8 mouse cellular contexts compared by ENCODE assay signal in genomic region chr2:25574136-25574535, GRCm38 (mm10). TPM values are rescaled to one million over a fixed set of nuclear protein-coding genes. Genes with fewer than 3 reads are reported as not detected.
A peak's percentile ranks its signal among the peaks of the same experiment; 100 is the strongest.
DNase-seq lines count a peak whose midpoint lies in the region; ATAC-seq and TF ChIP-seq lines count a peak whose summit lies in the region.

No protein-coding gene starts in this region.

- peak overlapping the region; percentile 82; the same call in 1 of the 2 replicates for H3K27ac ChIP-seq in heart, embryonic 11.5 days (ENCODE audit: low read depth, low read length)
- H3K27ac ChIP-seq in testis, adult 2 months (ENCODE audit: control insufficient read depth, insufficient read depth, low read depth, low read length): peak overlapping the region; percentile 45
- H3K27ac ChIP-seq in limb, embryonic 12.5 days: peak overlapping the region; percentile 89; the same call in 1 of the 2 replicates
- H3K27ac ChIP-seq in stomach, embryonic 15.5 days: peak overlapping the region; percentile 89

- peaks cover 40% of the 10 kb centered on the region for H3K4me1 ChIP-seq in heart, embryonic 11.5 days (ENCODE audit: control insufficient read depth, insufficient read depth, low read length)
- H3K4me1 ChIP-seq in testis, adult 2 months (ENCODE audit: control insufficient read depth, insufficient read depth, low read length): peaks cover 44% of the 10 kb centered on the region
- H3K4me1 ChIP-seq in limb, embryonic 12.5 days (replicated peaks): peaks cover 46% of the 10 kb centered on the region
- H3K4me1 ChIP-seq in stomach, embryonic 15.5 days: peaks cover 45% of the 10 kb centered on the region

- no peak for ATAC-seq in heart, embryonic 11.5 days (replicated peaks; ENCODE audit: insufficient number of reproducible peaks, low FRiP score, low TSS enrichment)
- ATAC-seq in limb, embryonic 12.5 days (ENCODE audit: insufficient number of reproducible peaks, insufficient read depth, low FRiP score, low TSS enrichment, low read depth): no peak
- no peak for ATAC-seq in stomach, embryonic 15.5 days (ENCODE audit: insufficient read depth, low FRiP score, low read depth)

- no peak for TF ChIP-seq POLR2A in testis, adult 2 months (IDR thresholded peaks at IDR 0.05; ENCODE audit: control insufficient read depth, low read depth, low read length)

- DNase-seq in heart, postnatal 25 days (ENCODE audit: low spot score): no peak
- no peak for DNase-seq in testis, postnatal 14 days (ENCODE audit: low spot score)
- DNase-seq in thymus, postnatal 0 days (ENCODE audit: low spot score): no peak
- DNase-seq in right cerebral cortex, postnatal 25 days: no peak

- 0 out of 2 replicates have a peak, but pooled peaks cover 7% of the 10 kb centered on the region for H3K36me3 ChIP-seq in heart, embryonic 11.5 days (ENCODE audit: control insufficient read depth, insufficient read depth, low read length)
- H3K36me3 ChIP-seq in testis, adult 2 months (ENCODE audit: control insufficient read depth, insufficient read depth, low read length): no peaks in the 10 kb centered on the region
- H3K36me3 ChIP-seq in limb, embryonic 12.5 days: peaks cover 42% of the 10 kb centered on the region
- H3K36me3 ChIP-seq in stomach, embryonic 15.5 days: 0 out of 2 replicates have a peak, but pooled peaks cover 4% of the 10 kb centered on the region

- peak overlapping the region; percentile 74 for H3K9ac ChIP-seq in heart, embryonic 11.5 days (ENCODE audit: low read depth, low read length)
- peak overlapping the region; percentile 61 for H3K9ac ChIP-seq in limb, embryonic 12.5 days (replicated peaks)
- peak overlapping the region; percentile 21; the same call in 1 of the 2 replicates for H3K9ac ChIP-seq in stomach, embryonic 15.5 days

- peak overlapping the region; percentile 83 for H3K4me2 ChIP-seq in heart, embryonic 11.5 days
- H3K4me2 ChIP-seq in limb, embryonic 12.5 days: peak overlapping the region; percentile 95
- peak overlapping the region; percentile 92 for H3K4me2 ChIP-seq in stomach, embryonic 15.5 days

- no peak for TF ChIP-seq CTCF in testis, adult 2 months (IDR thresholded peaks at IDR 0.05; ENCODE audit: control insufficient read depth, insufficient read depth, insufficient replicate concordance, low read depth, low read length)

- 14% methylated on average over 11 of the region's 11 CpGs for WGBS in heart, embryonic 11.5 days (ENCODE audit: insufficient replicate concordance)
- WGBS in limb, embryonic 12.5 days: 20% methylated on average over 11 of the region's 11 CpGs
- WGBS in stomach, embryonic 15.5 days: 14% methylated on average over 11 of the region's 11 CpGs

- intact Hi-C loops in heart, postnatal 25 days (cut with DNase I): no loop called here

- H3K9me3 ChIP-seq in heart, embryonic 11.5 days (replicated peaks; ENCODE audit: control insufficient read depth, low read length): no peaks in the 10 kb centered on the region
- no peaks in the 10 kb centered on the region for H3K9me3 ChIP-seq in limb, embryonic 12.5 days
- H3K9me3 ChIP-seq in stomach, embryonic 15.5 days: no peaks in the 10 kb centered on the region

- peaks cover 35% of the 10 kb centered on the region for H3K27me3 ChIP-seq in heart, embryonic 11.5 days (ENCODE audit: control insufficient read depth, insufficient read depth, low read length)
- no peaks in the 10 kb centered on the region for H3K27me3 ChIP-seq in testis, adult 2 months (ENCODE audit: control insufficient read depth, insufficient read depth, low read length)
- peaks cover 35% of the 10 kb centered on the region for H3K27me3 ChIP-seq in limb, embryonic 12.5 days
- H3K27me3 ChIP-seq in stomach, embryonic 15.5 days (replicated peaks): peaks cover 29% of the 10 kb centered on the region

- H3K4me3 ChIP-seq in heart, embryonic 11.5 days (ENCODE audit: low read depth, low read length): peak overlapping the region; percentile 60
- H3K4me3 ChIP-seq in testis, adult 2 months (ENCODE audit: control insufficient read depth, low read depth, low read length): peak overlapping the region; percentile 80
- H3K4me3 ChIP-seq in limb, embryonic 12.5 days (replicated peaks): peak overlapping the region; percentile 58
- H3K4me3 ChIP-seq in stomach, embryonic 15.5 days (replicated peaks): peak overlapping the region; percentile 50

RNA-seq across cellular contexts. Expression of gene Mamdc4, which starts 0.5 kb away (rescaled TPM):
- polyA plus RNA-seq in heart, embryonic 11.5 days (2014; fragmentation: Nextera tagmentation; extraction: Ambion mirVana): 3.2 and 5.5 TPM in 2 replicates
- total RNA-seq in heart, postnatal 25 days (2021): 1 to 10 TPM; 1.3 to 3.2 TPM
- 1.7 and 8.5 TPM in 2 replicates for polyA plus RNA-seq in testis, adult 2 months (2012; rRNA removed)
- polyA plus RNA-seq in limb, embryonic 12.5 days (2016; fragmentation: Nextera tagmentation; extraction: Ambion mirVana): 2.3 and 3.0 TPM in 2 replicates
- polyA plus RNA-seq in stomach, embryonic 15.5 days (2015; fragmentation: Nextera tagmentation; extraction: Ambion mirVana): 74.5 and 104 TPM in 2 replicates
- 0.53 and 1.0 TPM in 2 replicates for polyA plus RNA-seq in thymus, postnatal 0 days (2015; fragmentation: Nextera tagmentation; extraction: Ambion mirVana)

RNA-seq across cellular contexts. Expression of gene Phpt1, which starts 0.9 kb away (rescaled TPM):
- polyA plus RNA-seq in heart, embryonic 11.5 days (2014; fragmentation: Nextera tagmentation; extraction: Ambion mirVana): 167 and 172 TPM in 2 replicates
- total RNA-seq in heart, postnatal 25 days (2021): 10 to 100 TPM; 63.0 to 70.0 TPM
- polyA plus RNA-seq in testis, adult 2 months (2012; rRNA removed): 102 and 112 TPM in 2 replicates
- 183 and 184 TPM in 2 replicates for polyA plus RNA-seq in limb, embryonic 12.5 days (2016; fragmentation: Nextera tagmentation; extraction: Ambion mirVana)
- 144 and 151 TPM in 2 replicates for polyA plus RNA-seq in stomach, embryonic 15.5 days (2015; fragmentation: Nextera tagmentation; extraction: Ambion mirVana)
- polyA plus RNA-seq in thymus, postnatal 0 days (2015; fragmentation: Nextera tagmentation; extraction: Ambion mirVana): 184 and 191 TPM in 2 replicates

RNA-seq across cellular contexts. Expression of gene Ajm1, which starts 7.4 kb away (rescaled TPM):
- polyA plus RNA-seq in heart, embryonic 11.5 days (2014; fragmentation: Nextera tagmentation; extraction: Ambion mirVana): 0.21 TPM in 1 of 2 replicates, not detected in the other
- under 1 TPM; 0.08 to 0.10 TPM for total RNA-seq in heart, postnatal 25 days (2021)
- polyA plus RNA-seq in testis, adult 2 months (2012; rRNA removed): 0.11 and 0.19 TPM in 2 replicates
- 0.08 and 0.23 TPM in 2 replicates for polyA plus RNA-seq in limb, embryonic 12.5 days (2016; fragmentation: Nextera tagmentation; extraction: Ambion mirVana)
- polyA plus RNA-seq in stomach, embryonic 15.5 days (2015; fragmentation: Nextera tagmentation; extraction: Ambion mirVana): 1.0 and 1.1 TPM in 2 replicates
- polyA plus RNA-seq in thymus, postnatal 0 days (2015; fragmentation: Nextera tagmentation; extraction: Ambion mirVana): 0.04 and 0.49 TPM in 2 replicates

RNA-seq across cellular contexts. Expression of gene Edf1, which starts 16.5 kb away (rescaled TPM):
- polyA plus RNA-seq in heart, embryonic 11.5 days (2014; fragmentation: Nextera tagmentation; extraction: Ambion mirVana): 318 and 356 TPM in 2 replicates
- 100 to 1,000 TPM; 209 to 218 TPM for total RNA-seq in heart, postnatal 25 days (2021)
- 170 and 227 TPM in 2 replicates for polyA plus RNA-seq in testis, adult 2 months (2012; rRNA removed)
- 320 and 329 TPM in 2 replicates for polyA plus RNA-seq in limb, embryonic 12.5 days (2016; fragmentation: Nextera tagmentation; extraction: Ambion mirVana)
- polyA plus RNA-seq in stomach, embryonic 15.5 days (2015; fragmentation: Nextera tagmentation; extraction: Ambion mirVana): 371 and 375 TPM in 2 replicates
- polyA plus RNA-seq in thymus, postnatal 0 days (2015; fragmentation: Nextera tagmentation; extraction: Ambion mirVana): 466 and 515 TPM in 2 replicates

RNA-seq across cellular contexts. Expression of gene Traf2, which starts 27.4 kb away (rescaled TPM):
- polyA plus RNA-seq in heart, embryonic 11.5 days (2014; fragmentation: Nextera tagmentation; extraction: Ambion mirVana): 20.3 and 21.9 TPM in 2 replicates
- 10 to 100 TPM; 15.4 to 17.3 TPM for total RNA-seq in heart, postnatal 25 days (2021)
- 12.2 and 12.7 TPM in 2 replicates for polyA plus RNA-seq in testis, adult 2 months (2012; rRNA removed)
- 36.9 and 39.2 TPM in 2 replicates for polyA plus RNA-seq in limb, embryonic 12.5 days (2016; fragmentation: Nextera tagmentation; extraction: Ambion mirVana)
- 29.4 and 31.2 TPM in 2 replicates for polyA plus RNA-seq in stomach, embryonic 15.5 days (2015; fragmentation: Nextera tagmentation; extraction: Ambion mirVana)
- polyA plus RNA-seq in thymus, postnatal 0 days (2015; fragmentation: Nextera tagmentation; extraction: Ambion mirVana): 58.1 and 59.1 TPM in 2 replicates

Comparison
In these comparisons a context has a peak if more than half of its experiments do, and no peak if none do; other contexts are left out.
1. H3K9ac ChIP-seq: peak in every context shown above with its lines; median percentile 74 in heart, embryonic 11.5 days; 61 in limb, embryonic 12.5 days; 21 in stomach, embryonic 15.5 days.